Mouse (Mus musculus): ENCODE measurements around the gene 1700017N19Rik.

DNA sequence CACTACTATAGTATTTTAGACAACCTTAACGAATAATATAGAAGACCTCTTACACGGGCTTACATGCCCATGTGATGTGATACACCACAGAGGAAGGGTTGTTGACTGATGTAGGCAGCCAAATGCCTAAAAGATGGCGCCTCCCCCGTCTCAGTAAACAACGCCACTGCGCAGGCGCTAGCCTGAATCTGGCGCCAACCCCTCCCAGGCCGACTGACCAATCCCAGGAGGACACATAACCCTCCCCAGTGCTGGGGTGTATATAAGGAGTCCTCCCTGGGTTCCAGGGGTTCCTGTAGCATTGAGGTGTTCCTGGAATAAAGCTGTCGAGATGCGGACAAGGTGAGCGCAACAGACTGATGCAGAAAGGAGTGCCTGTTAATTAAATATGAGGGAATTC, 29.8 kb downstream of the 1700017N19Rik start:
- TF ChIP-seq NANOG (IDR thresholded peaks at IDR 0.05; ENCODE audit: borderline replicate concordance, low read length) = no peak
- TF ChIP-seq CTCF (conservative IDR thresholded peaks at IDR 0.05; ENCODE audit: low read length) = no peak
- no peak for TF ChIP-seq POU5F1 (IDR thresholded peaks at IDR 0.05; ENCODE audit: borderline replicate concordance, low read length)
